Mouse (Mus musculus) midbrain, embryonic 12.5 days (tissue): Measurements from ENCODE around the gene Izumo1r. TPM values are rescaled to one million over a fixed set of nuclear protein-coding genes. Genes with fewer than 3 reads are reported as not detected.
A peak's percentile ranks its signal among the peaks of the same experiment; 100 is the strongest.

Experiments
- ATAC-seq: fragments of 200-750 bp; cut with Nextera tagmentation; 2 replicates; pipeline ENCODE4 v1.8.0; 2017; ENCODE audit warnings: low read depth, moderate TSS enrichment, moderate library complexity; ENCODE audit not compliant: low FRiP score
- H3K27ac ChIP-seq: fragments of 300-500 bp; sonication (generic); replicated peaks from 2 replicates; pipeline ENCODE4 v1.5.1; 2016; ENCODE audit warnings: mild to moderate bottlenecking
- H3K27me3 ChIP-seq: fragments of 300-500 bp; sonication (generic); 2 replicates; pipeline ENCODE4 v1.6.1; 2016; ENCODE audit warnings: mild to moderate bottlenecking
- H3K36me3 ChIP-seq: fragments of 300-500 bp; sonication (generic); 2 replicates; pipeline ENCODE4 v1.6.1; 2016
- H3K4me1 ChIP-seq: fragments of 300-500 bp; sonication (generic); 2 replicates; pipeline ENCODE4 v1.6.1; 2016
- H3K4me2 ChIP-seq: fragments of 300-500 bp; sonication (generic); replicated peaks from 2 replicates; pipeline ENCODE4 v1.6.1; 2016; ENCODE audit warnings: mild to moderate bottlenecking, moderate library complexity
- H3K4me3 ChIP-seq: fragments of 300-500 bp; sonication (generic); 2 replicates; pipeline ENCODE4 v1.5.1; 2016; ENCODE audit warnings: mild to moderate bottlenecking
- H3K9ac ChIP-seq: fragments of 300-500 bp; sonication (generic); replicated peaks from 2 replicates; pipeline ENCODE4 v1.6.1; 2016; ENCODE audit warnings: mild to moderate bottlenecking, moderate library complexity
- H3K9me3 ChIP-seq: fragments of 300-500 bp; sonication (generic); 2 replicates; pipeline ENCODE4 v1.6.1; 2016; ENCODE audit warnings: mild to moderate bottlenecking
- WGBS: fragments of 180-500 bp; shearing (Covaris S2); methylation state at CpG from one replicate; pipeline ENCODE4 v1.1.7; 2016; 5-methylcytosine and 5-hydroxymethylcytosine counted together
- polyA plus RNA-seq: library from polyadenylated mRNA; unstranded; fragments of >200 nt; fragmentation: Nextera tagmentation; extraction: Ambion mirVana; gene quantifications from 2 replicates; pipeline ENCODE4 v1.2.1, GENCODE M21; 2016

Izumo1r gene
- polyA plus RNA-seq, 1 experiment from 2014 or later: not detected

DNA sequence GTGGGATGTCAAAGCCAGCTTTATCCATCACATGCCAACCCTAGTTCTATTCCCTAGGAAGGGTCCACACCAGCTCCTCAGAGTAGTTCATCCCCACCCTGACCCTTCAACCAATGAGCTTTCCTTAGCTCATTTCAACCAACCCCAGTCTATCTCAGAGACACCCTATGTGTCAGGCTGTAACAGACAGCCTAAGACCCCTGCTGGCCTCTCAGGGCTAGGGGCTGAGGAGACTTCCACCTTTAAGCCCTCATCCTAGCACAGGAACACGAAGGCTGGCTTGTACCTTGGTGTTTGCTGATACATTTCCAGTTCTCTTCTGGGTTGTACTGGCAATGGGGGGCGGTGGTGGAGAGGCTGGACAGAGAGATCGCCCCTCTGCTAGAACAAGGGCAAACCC lies 743 bp downstream of the Izumo1r start:
- Histone ChIP-seq H3K9me3 (no peaks in the 10 kb centered on the region), H3K36me3 (no peaks in the 10 kb centered on the region), H3K27me3 (no peaks in the 10 kb centered on the region), H3K9ac (no peak overlapping the region), H3K27ac (no peak overlapping the region), H3K4me2 (no peak overlapping the region), H3K4me1 (peaks cover 20% of the 10 kb centered on the region), H3K4me3 (no peak overlapping the region)
- WGBS: 91% methylated on average over 3 of the region's 3 CpGs
- no peak for ATAC-seq

DNA sequence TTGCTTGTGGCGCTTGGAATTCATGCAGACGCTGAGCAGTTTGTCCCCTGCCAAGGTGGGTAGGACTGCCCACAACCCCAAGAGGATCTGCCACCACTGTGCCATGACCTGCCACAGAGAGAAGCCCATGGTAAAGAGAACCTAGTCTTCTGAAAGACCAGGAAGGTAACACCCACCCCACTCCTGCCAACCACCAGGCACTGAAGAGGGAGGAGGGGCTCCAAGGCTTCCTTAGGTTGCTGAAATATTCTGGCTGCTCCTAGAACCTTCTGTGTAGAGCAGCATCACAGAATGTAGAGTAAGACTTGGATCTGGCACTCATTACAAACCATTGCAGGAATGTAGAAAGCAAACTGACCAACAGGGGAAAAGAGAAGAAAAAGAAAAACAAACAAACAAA lies 1.3 kb downstream of the Izumo1r start:
- Histone ChIP-seq H3K36me3 (no peaks in the 10 kb centered on the region), H3K9ac (no peak overlapping the region), H3K4me3 (no peak overlapping the region), H3K9me3 (no peaks in the 10 kb centered on the region), H3K4me1 (peaks cover 20% of the 10 kb centered on the region), H3K27me3 (no peaks in the 10 kb centered on the region), H3K4me2 (no peak overlapping the region), H3K27ac (no peak overlapping the region)
- WGBS: 98% methylated on average over 2 of the region's 2 CpGs
- no peak for ATAC-seq

DNA sequence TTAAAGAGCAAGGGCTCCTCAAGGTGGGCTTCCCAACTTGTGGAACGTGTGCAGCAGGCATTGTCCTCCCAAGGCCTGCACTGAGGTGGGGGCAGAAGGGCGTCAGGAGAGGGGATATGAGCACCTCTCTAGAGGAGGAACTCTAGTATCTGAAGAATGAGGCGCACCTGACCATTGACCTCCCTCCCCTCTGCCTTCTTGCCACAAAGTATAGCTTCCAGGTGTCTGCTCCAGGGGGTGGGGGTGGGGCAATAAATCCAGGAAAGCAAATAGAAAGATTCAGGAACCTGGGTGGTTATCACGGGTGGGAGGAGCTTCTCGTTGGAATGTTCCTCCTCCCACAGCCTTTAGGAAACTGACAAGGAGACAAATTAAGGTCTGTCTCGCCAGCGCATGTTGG lies 2.0 kb downstream of the Izumo1r start:
- H3K4me1 ChIP-seq: peaks cover 20% of the 10 kb centered on the region
- WGBS: 90% methylated on average over 7 of the region's 7 CpGs
- no peak overlapping the region for H3K27ac ChIP-seq
- no peaks in the 10 kb centered on the region for H3K36me3 ChIP-seq
- no peaks in the 10 kb centered on the region for H3K27me3 ChIP-seq
- H3K4me2 ChIP-seq: no peak overlapping the region
- H3K4me3 ChIP-seq: no peak overlapping the region
- ATAC-seq: no peak
- H3K9ac ChIP-seq: no peak overlapping the region
- no peaks in the 10 kb centered on the region for H3K9me3 ChIP-seq

DNA sequence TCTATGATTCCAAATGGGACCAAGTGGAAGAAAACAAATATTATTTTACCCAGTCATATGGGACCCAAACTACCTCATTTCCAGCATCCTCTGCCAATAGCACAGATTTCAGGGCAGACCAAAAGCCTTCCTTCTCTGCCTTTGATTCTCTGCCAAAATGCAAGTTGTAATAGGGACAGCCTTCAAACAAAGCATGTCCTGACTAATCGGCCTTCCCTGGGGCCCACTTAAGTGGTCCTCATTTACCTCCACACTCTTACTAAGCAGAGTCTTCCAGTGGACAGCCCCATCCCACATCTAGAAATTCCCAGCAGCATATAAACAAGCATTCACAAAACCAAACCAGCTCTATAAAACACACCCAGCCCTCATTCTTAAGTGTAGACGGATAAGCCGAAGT lies 6.6 kb downstream of the Izumo1r start:
- no peaks in the 10 kb centered on the region for H3K4me1 ChIP-seq
- no peak overlapping the region for H3K4me2 ChIP-seq
- no peaks in the 10 kb centered on the region for H3K36me3 ChIP-seq
- no peak overlapping the region for H3K9ac ChIP-seq
- H3K27me3 ChIP-seq: no peaks in the 10 kb centered on the region
- WGBS: 80% methylated on average over 3 of the region's 3 CpGs
- ATAC-seq: no peak
- H3K27ac ChIP-seq: no peak overlapping the region
- no peak overlapping the region for H3K4me3 ChIP-seq
- no peaks in the 10 kb centered on the region for H3K9me3 ChIP-seq

DNA sequence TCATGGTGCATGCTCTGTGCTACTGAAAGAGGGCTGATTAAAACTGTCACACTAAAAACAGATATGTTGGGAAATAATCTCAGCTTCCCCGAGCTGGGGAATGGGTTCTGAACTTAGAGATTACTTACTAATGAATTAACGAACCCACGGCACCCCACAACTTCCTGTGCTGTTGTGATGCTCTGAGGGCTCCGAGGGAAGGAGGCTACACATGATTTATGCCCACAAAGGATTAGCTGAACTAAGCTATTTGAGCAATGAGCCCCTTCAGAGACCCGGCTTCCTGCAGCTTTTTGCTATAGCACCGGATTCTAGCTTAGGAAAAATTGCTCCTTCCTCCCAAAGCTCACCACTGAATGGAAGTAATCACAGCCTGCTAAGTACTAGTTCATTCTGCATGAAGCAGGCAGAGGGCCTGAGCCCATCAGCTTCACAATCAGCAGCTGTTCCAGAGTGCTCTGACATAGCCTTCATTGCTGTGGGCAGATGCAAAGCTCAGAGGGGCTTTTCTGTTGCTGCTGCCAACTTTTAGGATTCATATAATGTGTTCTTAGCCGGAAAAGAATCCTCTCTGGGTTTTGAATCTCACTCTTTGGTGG lies 8.4 kb downstream of the Izumo1r start:
- Histone ChIP-seq H3K4me3 (no peak overlapping the region), H3K9ac (no peak overlapping the region), H3K9me3 (no peaks in the 10 kb centered on the region), H3K36me3 (no peaks in the 10 kb centered on the region), H3K27me3 (no peaks in the 10 kb centered on the region), H3K27ac (no peak overlapping the region), H3K4me2 (no peak overlapping the region), H3K4me1 (peaks cover 7% of the 10 kb centered on the region; the same call in 1 of the 2 replicates)
- no peak for ATAC-seq
- 71% methylated on average over 7 of the region's 7 CpGs for WGBS

DNA sequence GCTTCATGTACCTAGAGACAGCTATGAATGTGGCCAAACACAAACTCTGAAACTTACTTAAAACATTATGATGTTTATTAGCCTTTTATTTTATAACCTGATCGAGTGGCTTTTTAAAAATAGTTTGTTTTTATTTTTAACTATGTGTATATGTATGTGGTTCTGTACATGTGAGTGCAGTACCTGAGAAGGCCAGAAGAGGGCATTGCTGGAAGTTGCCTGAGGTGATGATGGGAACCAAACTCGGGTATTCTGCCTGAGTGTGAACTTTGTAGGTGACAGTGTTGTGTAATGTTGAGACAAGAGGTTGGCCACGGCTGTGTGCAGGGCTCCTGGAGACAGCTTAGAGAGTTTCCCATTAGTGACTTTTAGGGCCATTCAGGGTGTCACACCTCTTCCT lies 9.1 kb downstream of the Izumo1r start:
- Histone ChIP-seq H3K27ac (no peak overlapping the region), H3K4me2 (no peak overlapping the region), H3K9ac (no peak overlapping the region), H3K27me3 (no peaks in the 10 kb centered on the region), H3K4me3 (no peak overlapping the region), H3K4me1 (peaks cover 8% of the 10 kb centered on the region; the same call in 1 of the 2 replicates), H3K9me3 (no peaks in the 10 kb centered on the region), H3K36me3 (no peaks in the 10 kb centered on the region)
- WGBS: 81% methylated on average over 3 of the region's 3 CpGs
- ATAC-seq: no peak

DNA sequence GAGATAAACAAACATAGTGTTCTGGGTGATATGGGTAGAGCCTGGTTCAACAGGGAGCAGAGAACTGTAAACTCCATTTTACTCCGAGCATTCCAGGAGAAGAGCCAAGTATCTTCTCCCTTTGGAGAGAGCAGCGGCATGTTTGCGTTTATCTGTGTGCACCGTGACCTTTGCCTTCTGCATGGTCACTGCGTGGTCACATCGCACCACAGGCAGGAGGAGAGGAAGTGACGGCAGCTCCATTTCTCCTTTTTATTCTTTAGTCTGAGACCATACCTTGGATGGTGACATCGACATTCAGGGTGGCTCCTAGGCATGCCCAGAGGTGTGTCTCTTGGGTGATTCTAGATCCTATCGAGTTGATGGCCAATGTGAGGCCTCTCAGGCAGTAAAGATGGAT lies 10.4 kb downstream of the Izumo1r start:
- no peak overlapping the region for H3K27ac ChIP-seq
- H3K27me3 ChIP-seq: no peaks in the 10 kb centered on the region
- WGBS: 95% methylated on average over 9 of the region's 9 CpGs

DNA sequence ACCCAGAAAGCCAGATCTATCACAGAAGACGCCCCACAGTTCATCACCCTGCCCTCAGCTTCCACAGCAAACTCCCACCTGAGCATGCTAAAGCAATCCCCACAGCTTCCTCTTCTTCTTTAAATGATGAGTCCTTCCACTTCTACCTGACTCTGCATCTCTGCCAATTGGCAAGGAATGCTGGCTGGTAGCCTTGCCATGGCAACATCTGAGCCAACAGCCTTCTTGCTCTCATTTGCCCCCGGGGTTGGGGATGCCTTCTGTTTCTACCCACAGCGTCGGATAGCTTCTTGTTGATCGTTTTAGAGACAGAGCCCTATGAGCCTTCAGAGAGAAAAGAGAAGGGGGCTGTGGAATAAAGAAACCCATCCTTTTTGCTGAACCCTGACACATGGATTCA lies 11.9 kb downstream of the Izumo1r start:
- no peak overlapping the region for H3K4me3 ChIP-seq
- H3K27ac ChIP-seq: no peak overlapping the region
- no peak overlapping the region for H3K9ac ChIP-seq
- WGBS: 84% methylated on average over 5 of the region's 5 CpGs
- no peaks in the 10 kb centered on the region for H3K27me3 ChIP-seq
- H3K4me1 ChIP-seq: peaks cover 8% of the 10 kb centered on the region; the same call in 1 of the 2 replicates
- no peak overlapping the region for H3K4me2 ChIP-seq
- no peak for ATAC-seq
- H3K36me3 ChIP-seq: no peaks in the 10 kb centered on the region
- no peaks in the 10 kb centered on the region for H3K9me3 ChIP-seq

More for the DNA sequence above, 10.4 kb downstream of the Izumo1r start:
- no peak for ATAC-seq
- Histone ChIP-seq H3K9me3 (no peaks in the 10 kb centered on the region), H3K9ac (no peak overlapping the region), H3K4me2 (no peak overlapping the region), H3K4me3 (no peak overlapping the region), H3K4me1 (peaks cover 8% of the 10 kb centered on the region; the same call in 1 of the 2 replicates), H3K36me3 (no peaks in the 10 kb centered on the region)

DNA sequence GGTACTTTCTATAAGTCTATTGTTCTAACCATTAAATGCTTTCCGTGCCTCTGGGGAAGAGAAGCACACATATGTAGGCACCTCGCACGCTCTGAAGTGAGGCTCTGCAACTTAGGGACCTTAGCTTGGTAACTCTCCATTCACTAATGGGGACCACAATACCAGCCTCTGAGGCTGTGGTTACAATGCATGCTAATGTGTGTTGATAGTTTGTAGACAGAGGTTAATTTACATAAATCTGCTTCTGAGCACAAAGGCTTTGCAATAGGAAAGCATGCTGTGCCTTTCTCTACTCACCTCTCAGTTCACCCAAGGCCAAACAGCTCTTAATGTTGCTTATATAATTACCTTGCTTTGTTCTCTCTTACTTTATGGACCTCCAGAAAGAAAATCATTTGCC lies 13.1 kb downstream of the Izumo1r start:
- Histone ChIP-seq H3K36me3 (no peaks in the 10 kb centered on the region), H3K9me3 (no peaks in the 10 kb centered on the region), H3K4me2 (no peak overlapping the region), H3K27ac (no peak overlapping the region), H3K27me3 (no peaks in the 10 kb centered on the region), H3K4me1 (peaks cover 8% of the 10 kb centered on the region; the same call in 1 of the 2 replicates), H3K4me3 (no peak overlapping the region), H3K9ac (no peak overlapping the region)
- peak; percentile 57; the same call in 1 of the 2 replicates for ATAC-seq
- WGBS: 68% methylated on average over 3 of the region's 3 CpGs

DNA sequence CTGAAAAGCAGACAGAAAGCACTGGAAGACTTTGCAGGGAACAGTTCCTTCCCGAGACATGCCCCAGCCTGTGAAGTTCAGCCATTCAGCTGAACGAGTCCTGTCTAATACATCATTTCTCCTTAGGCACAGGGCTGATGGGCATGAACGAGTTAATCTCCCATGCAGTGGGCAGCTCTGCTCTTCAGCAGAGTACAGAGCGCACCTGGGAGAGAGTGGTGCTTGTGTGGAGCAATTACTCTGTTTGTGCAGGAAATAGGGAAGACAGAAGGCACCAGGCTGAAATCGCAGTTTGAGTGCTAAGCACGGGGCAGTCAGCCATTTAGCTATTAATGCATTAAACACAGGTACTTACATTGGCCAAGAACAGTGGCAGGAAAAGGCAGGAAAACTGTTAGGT lies 15.1 kb downstream of the Izumo1r start:
- Histone ChIP-seq H3K27ac (no peak overlapping the region), H3K4me1 (peaks cover 8% of the 10 kb centered on the region; the same call in 1 of the 2 replicates), H3K9me3 (no peaks in the 10 kb centered on the region), H3K9ac (no peak overlapping the region), H3K36me3 (no peaks in the 10 kb centered on the region), H3K27me3 (no peaks in the 10 kb centered on the region), H3K4me2 (no peak overlapping the region), H3K4me3 (no peak overlapping the region)
- WGBS: 77% methylated on average over 6 of the region's 6 CpGs
- ATAC-seq: no peak

DNA sequence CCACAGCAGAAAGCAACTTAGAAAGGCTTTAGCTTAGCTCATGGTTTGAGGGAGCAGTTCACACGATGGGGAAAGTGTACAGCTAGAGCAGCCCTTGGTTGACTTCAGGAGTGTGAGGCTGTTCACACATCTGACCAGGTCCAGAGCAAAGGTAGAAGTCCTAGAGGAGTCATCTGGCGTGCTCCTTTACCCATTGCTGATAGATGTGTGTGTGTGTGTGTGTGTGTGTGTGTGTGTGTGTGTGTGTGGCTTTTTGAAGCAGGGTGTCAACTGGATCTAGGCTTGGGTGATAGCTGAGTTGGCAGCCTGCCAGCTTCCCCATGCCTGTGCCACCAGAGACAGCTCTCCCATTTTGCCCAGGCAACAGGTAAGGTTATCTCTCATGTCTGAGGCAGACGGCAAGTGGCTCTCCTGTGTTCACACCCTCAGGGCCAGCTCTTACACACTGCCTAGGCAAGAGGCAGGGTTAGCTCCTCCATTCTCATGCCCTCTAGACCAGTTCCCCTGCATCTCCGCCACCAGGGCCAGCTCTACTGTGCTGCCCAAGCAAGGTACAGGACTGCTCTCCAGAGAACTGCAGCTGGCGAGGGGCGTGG lies 15.9 kb downstream of the Izumo1r start:
- 89% methylated on average over 6 of the region's 6 CpGs for WGBS
- Histone ChIP-seq H3K27me3 (no peaks in the 10 kb centered on the region), H3K4me3 (no peak overlapping the region), H3K27ac (no peak overlapping the region), H3K4me2 (no peak overlapping the region), H3K36me3 (no peaks in the 10 kb centered on the region), H3K9ac (no peak overlapping the region), H3K9me3 (no peaks in the 10 kb centered on the region), H3K4me1 (peaks cover 8% of the 10 kb centered on the region; the same call in 1 of the 2 replicates)
- no peak for ATAC-seq

DNA sequence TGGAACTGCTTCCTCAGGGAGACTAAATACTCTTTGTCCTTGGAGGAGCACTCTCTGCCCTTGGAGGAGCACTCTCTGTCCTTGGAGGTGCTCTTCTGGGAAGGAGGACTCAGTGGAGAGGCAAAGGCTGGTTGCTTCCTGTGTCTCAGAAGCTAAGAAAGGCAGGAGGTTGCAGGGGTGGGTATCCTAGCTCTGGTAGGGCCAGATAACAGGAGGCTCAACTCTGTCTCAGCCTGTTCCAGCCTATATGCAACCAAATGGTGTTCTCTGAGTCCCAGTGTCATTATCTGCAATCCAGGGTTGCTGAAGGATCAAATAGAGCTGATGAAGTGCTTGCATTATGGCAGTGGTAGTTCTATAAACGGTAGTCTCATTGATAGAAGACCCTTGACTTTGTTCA lies 17.8 kb downstream of the Izumo1r start:
- no peak for ATAC-seq
- 83% methylated on average over 1 of the region's 1 CpGs for WGBS
- Histone ChIP-seq H3K9me3 (no peaks in the 10 kb centered on the region), H3K4me3 (no peak overlapping the region), H3K4me1 (peaks cover 8% of the 10 kb centered on the region; the same call in 1 of the 2 replicates), H3K36me3 (no peaks in the 10 kb centered on the region), H3K27ac (no peak overlapping the region), H3K4me2 (no peak overlapping the region), H3K9ac (no peak overlapping the region), H3K27me3 (no peaks in the 10 kb centered on the region)

DNA sequence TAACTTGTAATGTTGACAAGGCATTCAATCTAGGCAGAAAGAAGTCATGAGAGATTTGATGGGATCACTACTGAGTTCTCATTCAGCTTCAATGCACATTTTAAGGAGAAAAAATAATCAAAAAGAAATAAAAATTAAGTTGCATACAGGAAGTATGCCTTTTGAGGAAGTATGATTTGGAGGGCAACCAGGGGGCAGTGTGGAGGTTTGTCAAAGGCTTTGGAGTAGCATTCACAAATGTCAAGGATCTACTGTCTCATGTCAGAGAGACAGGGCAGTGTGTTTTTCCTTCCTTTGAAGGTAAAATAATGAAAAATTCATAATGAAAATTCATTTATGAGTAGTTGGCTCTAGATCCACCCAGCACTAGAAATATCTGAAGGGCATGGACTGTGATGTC lies 18.6 kb downstream of the Izumo1r start:
- no peaks in the 10 kb centered on the region for H3K36me3 ChIP-seq
- no peaks in the 10 kb centered on the region for H3K27me3 ChIP-seq
- no peak overlapping the region for H3K9ac ChIP-seq
- H3K4me3 ChIP-seq: no peak overlapping the region
- ATAC-seq: no peak
- no peaks in the 10 kb centered on the region for H3K9me3 ChIP-seq
- H3K4me2 ChIP-seq: no peak overlapping the region
- no peaks in the 10 kb centered on the region for H3K4me1 ChIP-seq
- no peak overlapping the region for H3K27ac ChIP-seq
